ENCODE assay signal across 33 mouse cellular contexts in genomic region chr10:32091354-32091753, GRCm38 (mm10).
"Had no signal": no experiment of that assay in that cellular context is flagged by ENCODE, and none has a peak within 500 bp of the region (broad histone marks: within the 10 kb centered on the region; RNA-seq: fewer than 3 reads in every experiment).

No protein-coding gene starts in this region.

- DNase-seq: left cerebral cortex, postnatal 4 days; liver; liver, embryonic 13.5 days; liver, postnatal 0 days; lung, adult 18-20 months; lung, adult 2 months; lung, embryonic 14.5 days; lung, postnatal 10 days; lung, postnatal 14 days; lung, postnatal 36 days; lung, postnatal 4 days; midbrain, embryonic 14.5 days had no signal

- H3K4me1 ChIP-seq: limb, embryonic 10.5 days; limb, embryonic 12.5 days; limb, embryonic 13.5 days; limb, embryonic 15.5 days; liver, embryonic 12.5 days; liver, embryonic 13.5 days; liver, embryonic 15.5 days; lung, embryonic 15.5 days; megakaryocyte, embryonic 14.5 days; midbrain, embryonic 10.5 days; midbrain, embryonic 12.5 days; midbrain, embryonic 13.5 days; midbrain, embryonic 15.5 days; neural tube, embryonic 12.5 days; neural tube, embryonic 13.5 days had no signal

- H3K4me2 ChIP-seq: limb, embryonic 12.5 days; limb, embryonic 13.5 days; limb, embryonic 15.5 days; liver, embryonic 11.5 days; liver, embryonic 12.5 days; liver, embryonic 13.5 days; liver, embryonic 15.5 days; lung, embryonic 14.5 days; lung, embryonic 15.5 days; midbrain, embryonic 11.5 days; midbrain, embryonic 12.5 days; midbrain, embryonic 13.5 days; midbrain, embryonic 15.5 days; neural tube, embryonic 12.5 days; neural tube, embryonic 13.5 days had no signal

- H3K36me3 ChIP-seq: limb, embryonic 10.5 days; limb, embryonic 12.5 days; limb, embryonic 13.5 days; limb, embryonic 15.5 days; liver, embryonic 12.5 days; liver, embryonic 13.5 days; liver, embryonic 15.5 days; lung, embryonic 15.5 days; midbrain, embryonic 10.5 days; midbrain, embryonic 12.5 days; midbrain, embryonic 13.5 days; midbrain, embryonic 15.5 days; neural tube, embryonic 12.5 days; neural tube, embryonic 13.5 days had no signal

- H3K9ac ChIP-seq: limb, embryonic 12.5 days; limb, embryonic 13.5 days; limb, embryonic 15.5 days; liver, embryonic 12.5 days; liver, embryonic 13.5 days; liver, embryonic 14.5 days; liver, embryonic 15.5 days; liver, postnatal 0 days; lung, embryonic 14.5 days; lung, embryonic 15.5 days; midbrain, embryonic 12.5 days; midbrain, embryonic 13.5 days; midbrain, embryonic 15.5 days; neural tube, embryonic 12.5 days; neural tube, embryonic 13.5 days had no signal

- H3K9me3 ChIP-seq: limb, embryonic 10.5 days; limb, embryonic 12.5 days; limb, embryonic 13.5 days; limb, embryonic 15.5 days; liver, embryonic 12.5 days; liver, embryonic 13.5 days; liver, embryonic 15.5 days; lung, embryonic 15.5 days; megakaryocyte, embryonic 14.5 days; midbrain, embryonic 10.5 days; midbrain, embryonic 12.5 days; midbrain, embryonic 13.5 days; midbrain, embryonic 15.5 days; neural tube, embryonic 12.5 days; neural tube, embryonic 13.5 days had no signal

- H3K27ac ChIP-seq: limb, embryonic 10.5 days; limb, embryonic 12.5 days; limb, embryonic 13.5 days; limb, embryonic 15.5 days; liver, embryonic 12.5 days; liver, embryonic 13.5 days; liver, embryonic 14.5 days; liver, embryonic 15.5 days; lung, embryonic 15.5 days; macrophage; midbrain, embryonic 10.5 days; midbrain, embryonic 12.5 days; midbrain, embryonic 13.5 days; midbrain, embryonic 15.5 days; neural tube, embryonic 12.5 days; neural tube, embryonic 13.5 days had no signal

- H3K27me3 ChIP-seq: limb, embryonic 12.5 days; limb, embryonic 13.5 days; limb, embryonic 15.5 days; liver, embryonic 12.5 days; liver, embryonic 13.5 days; liver, embryonic 15.5 days; lung, embryonic 15.5 days; megakaryocyte, embryonic 14.5 days; midbrain, embryonic 12.5 days; midbrain, embryonic 13.5 days; midbrain, embryonic 15.5 days; neural tube, embryonic 12.5 days; neural tube, embryonic 13.5 days had no signal

- ATAC-seq: liver, embryonic 12.5 days; liver, postnatal 0 days; lung, postnatal 0 days; midbrain, embryonic 13.5 days; midbrain, embryonic 15.5 days; midbrain, embryonic 16.5 days had no signal

- H3K4me3 ChIP-seq: limb, embryonic 10.5 days; limb, embryonic 12.5 days; limb, embryonic 13.5 days; limb, embryonic 15.5 days; liver, embryonic 12.5 days; liver, embryonic 13.5 days; liver, embryonic 15.5 days; lung, embryonic 15.5 days; megakaryocyte, embryonic 14.5 days; midbrain, embryonic 10.5 days; midbrain, embryonic 12.5 days; midbrain, embryonic 13.5 days; midbrain, embryonic 15.5 days; myocyte; neural tube, embryonic 12.5 days; neural tube, embryonic 13.5 days had no signal
